Mouse (Mus musculus): ENCODE results near the gene Rassf6. TPM values are rescaled to one million over a fixed set of nuclear protein-coding genes. Genes with fewer than 3 reads are reported as not detected.

Rassf6 gene
- total and polyA plus RNA-seq, 3 experiments = 0.27 TPM; not detected in 2

DNA sequence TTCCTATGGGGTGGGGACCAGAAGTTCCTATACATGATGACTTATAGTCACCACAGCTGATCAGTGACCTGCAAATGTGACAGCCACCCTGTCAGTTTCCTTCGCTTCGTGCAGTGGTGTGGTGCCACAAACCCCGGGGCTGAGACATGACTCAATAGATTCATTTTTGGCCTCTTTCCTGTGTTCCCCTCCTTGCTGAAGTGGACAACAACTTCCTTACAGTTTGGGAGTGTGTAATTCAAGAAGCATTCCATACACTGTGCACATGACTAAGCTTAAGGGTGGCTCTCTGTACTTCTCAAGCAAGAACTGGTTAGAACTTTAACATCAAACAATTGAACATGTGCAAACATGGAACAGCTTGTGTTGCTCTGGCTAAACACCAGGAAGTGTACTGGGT lies 29.1 kb downstream of the Rassf6 start:
- 49% methylated on average over 3 of the region's 3 CpGs for WGBS
- TF ChIP-seq EP300 (IDR thresholded peaks at IDR 0.05; ENCODE audit: insufficient read depth, low read depth, low read length) (no peak), CTCF (IDR thresholded peaks at IDR 0.05) (no peak), POLR2A (IDR thresholded peaks at IDR 0.05; ENCODE audit: insufficient read depth, low read depth, low read length) (no peak)
- Histone ChIP-seq H3K36me3 (ENCODE audit: control insufficient read depth, insufficient read depth, low read length) (no peaks in the 10 kb centered on the region), H3K4me3 (no peak overlapping the region), H3K79me2 (replicated peaks; ENCODE audit: control insufficient read depth, insufficient read depth, low read length) (no peaks in the 10 kb centered on the region), H3K27ac (no peak overlapping the region), H3K4me1 (ENCODE audit: control insufficient read depth, insufficient read depth, low read length) (no peaks in the 10 kb centered on the region), H3K27me3 (ENCODE audit: control insufficient read depth, insufficient read depth, low read length) (no peaks in the 10 kb centered on the region; the same call in 1 of the 2 replicates), H3K9ac (ENCODE audit: low read depth, low read length) (no peak overlapping the region)
- intact Hi-C loops (cut with DNase I) = no loop called here
- no peak for DNase-seq

DNA sequence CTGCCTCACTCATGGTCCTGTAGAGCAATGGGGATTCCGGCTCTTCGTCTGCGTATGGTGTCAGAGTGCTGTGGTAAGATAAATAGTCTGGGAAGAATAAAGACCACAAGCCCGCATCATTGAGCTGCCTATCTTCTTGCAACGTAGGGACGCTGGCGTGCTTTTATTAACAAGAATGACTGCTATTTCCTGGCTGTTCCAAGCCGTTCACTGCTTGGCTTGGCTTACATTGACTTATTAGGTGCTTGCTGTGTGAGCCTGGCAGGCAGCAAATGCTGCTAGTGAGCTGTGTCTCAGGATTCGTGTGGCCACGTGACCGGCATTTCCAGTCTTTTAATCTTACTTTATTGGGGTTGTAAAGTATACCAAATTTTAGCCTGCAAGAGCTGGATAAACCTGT lies 31.6 kb downstream of the Rassf6 start:
- H3K9ac ChIP-seq (ENCODE audit: low read depth, low read length) = no peak overlapping the region
- no peaks in the 10 kb centered on the region for H3K4me1 ChIP-seq (ENCODE audit: control insufficient read depth, insufficient read depth, low read length)
- H3K79me2 ChIP-seq (replicated peaks; ENCODE audit: control insufficient read depth, insufficient read depth, low read length) = no peaks in the 10 kb centered on the region
- no peak overlapping the region for H3K27ac ChIP-seq
- intact Hi-C loops (cut with DNase I) = no loop called here
- H3K27me3 ChIP-seq (ENCODE audit: control insufficient read depth, insufficient read depth, low read length) = no peaks in the 10 kb centered on the region
- TF ChIP-seq EP300 (IDR thresholded peaks at IDR 0.05; ENCODE audit: insufficient read depth, low read depth, low read length) = no peak
- TF ChIP-seq CTCF (IDR thresholded peaks at IDR 0.05) = no peak
- no peak for TF ChIP-seq POLR2A (IDR thresholded peaks at IDR 0.05; ENCODE audit: insufficient read depth, low read depth, low read length)
- H3K4me3 ChIP-seq = no peak overlapping the region
- no peaks in the 10 kb centered on the region for H3K36me3 ChIP-seq (ENCODE audit: control insufficient read depth, insufficient read depth, low read length)
- peak in 1 of 2 experiments; percentile 9 for DNase-seq
- 25% methylated on average over 11 of the region's 11 CpGs for WGBS

DNA sequence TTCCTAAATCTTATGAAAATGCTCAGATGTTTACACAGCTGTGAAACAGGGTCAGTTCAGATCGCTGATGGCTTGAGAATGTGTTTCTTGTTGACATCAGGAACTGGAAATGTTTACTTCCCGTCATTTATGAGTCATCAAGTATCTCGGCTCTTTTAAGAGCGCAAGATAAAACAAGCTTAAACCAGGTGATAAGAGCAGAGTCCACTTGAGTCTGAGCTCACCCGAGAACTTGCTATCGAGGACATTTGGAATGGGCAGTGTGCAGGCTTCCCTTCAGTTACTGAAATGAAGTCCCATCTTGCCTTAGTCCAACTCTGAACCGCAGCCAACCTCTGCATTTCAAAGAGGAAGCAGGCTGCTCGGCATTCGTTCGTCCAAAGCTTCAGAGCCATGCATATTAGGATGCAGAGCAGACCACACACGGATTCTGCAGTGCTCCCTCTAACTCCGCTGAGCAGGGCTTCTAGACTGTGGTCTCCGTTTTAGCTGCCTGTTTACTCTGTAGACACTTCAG lies 37.0 kb downstream of the Rassf6 start:
- TF ChIP-seq POLR2A (IDR thresholded peaks at IDR 0.05; ENCODE audit: insufficient read depth, low read depth, low read length) = no peak
- TF ChIP-seq CTCF (IDR thresholded peaks at IDR 0.05) = no peak
- TF ChIP-seq EP300 (IDR thresholded peaks at IDR 0.05; ENCODE audit: insufficient read depth, low read depth, low read length) = no peak
- Histone ChIP-seq H3K79me2 (replicated peaks; ENCODE audit: control insufficient read depth, insufficient read depth, low read length) (no peaks in the 10 kb centered on the region), H3K4me3 (no peak overlapping the region), H3K36me3 (ENCODE audit: control insufficient read depth, insufficient read depth, low read length) (no peaks in the 10 kb centered on the region), H3K9ac (ENCODE audit: low read depth, low read length) (no peak overlapping the region), H3K27me3 (ENCODE audit: control insufficient read depth, insufficient read depth, low read length) (no peaks in the 10 kb centered on the region), H3K4me1 (ENCODE audit: control insufficient read depth, insufficient read depth, low read length) (no peaks in the 10 kb centered on the region), H3K27ac (no peak overlapping the region)
- peak in 1 of 2 experiments; percentile 29 for DNase-seq
- WGBS = 6% methylated on average over 13 of the region's 13 CpGs
- intact Hi-C loops (cut with DNase I) = no loop called here

DNA sequence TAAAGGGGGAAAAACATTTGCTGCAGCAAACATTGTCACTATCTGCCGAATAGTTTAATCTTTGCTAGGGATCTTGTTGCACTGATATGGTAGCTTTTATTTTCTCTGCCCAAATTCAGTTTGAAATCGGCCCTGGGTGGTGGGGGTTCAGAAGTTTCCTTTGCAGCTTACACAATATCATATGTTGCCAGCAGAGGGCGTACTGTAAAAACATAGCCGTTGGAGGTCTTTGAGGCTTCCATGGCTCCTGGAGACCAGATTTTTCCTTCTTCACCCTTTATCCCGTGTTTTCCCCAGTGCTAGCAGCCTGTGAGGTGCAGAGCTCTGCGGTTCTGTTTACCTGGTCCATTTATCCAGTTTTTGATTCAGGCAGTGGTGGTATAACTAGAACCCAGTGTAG lies 39.0 kb downstream of the Rassf6 start:
- 8% methylated on average over 6 of the region's 6 CpGs for WGBS
- no peaks in the 10 kb centered on the region for H3K27me3 ChIP-seq (ENCODE audit: control insufficient read depth, insufficient read depth, low read length)
- no peaks in the 10 kb centered on the region for H3K36me3 ChIP-seq (ENCODE audit: control insufficient read depth, insufficient read depth, low read length)
- H3K9ac ChIP-seq (ENCODE audit: low read depth, low read length) = no peak overlapping the region
- no peak overlapping the region for H3K27ac ChIP-seq
- no peaks in the 10 kb centered on the region for H3K79me2 ChIP-seq (replicated peaks; ENCODE audit: control insufficient read depth, insufficient read depth, low read length)
- H3K4me1 ChIP-seq (ENCODE audit: control insufficient read depth, insufficient read depth, low read length) = no peaks in the 10 kb centered on the region
- TF ChIP-seq EP300 (IDR thresholded peaks at IDR 0.05; ENCODE audit: insufficient read depth, low read depth, low read length) (no peak), POLR2A (IDR thresholded peaks at IDR 0.05; ENCODE audit: insufficient read depth, low read depth, low read length) (no peak), CTCF (IDR thresholded peaks at IDR 0.05) (peak; percentile 73)
- intact Hi-C loops (cut with DNase I) = loop anchor here (2.0 kb wide), 1 partner anchor 51 kb away; no protein-coding TSS in a partner anchor
- H3K4me3 ChIP-seq = no peak overlapping the region
- DNase-seq = no peak

DNA sequence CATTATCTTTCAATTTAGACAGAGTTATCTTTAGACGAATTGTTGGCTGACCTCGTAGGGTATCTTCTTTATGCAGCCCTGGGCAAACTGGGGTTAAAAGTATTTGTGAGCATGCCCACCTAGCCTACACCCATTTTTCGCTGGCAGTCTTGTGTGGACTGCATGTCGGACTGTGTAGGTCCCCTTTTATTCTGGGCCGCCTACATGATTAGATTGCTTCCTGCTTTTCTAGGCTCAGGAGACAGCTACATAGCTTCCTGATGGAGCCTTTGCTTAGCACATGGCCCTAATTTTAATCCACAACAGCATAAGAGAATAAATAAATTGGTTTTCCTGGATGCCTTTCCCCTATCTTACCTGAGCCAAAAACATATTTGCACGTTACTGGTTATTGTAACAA lies 44.3 kb downstream of the Rassf6 start:
- no peaks in the 10 kb centered on the region for H3K4me1 ChIP-seq (ENCODE audit: control insufficient read depth, insufficient read depth, low read length)
- H3K4me3 ChIP-seq = no peak overlapping the region
- WGBS = 68% methylated on average over 6 of the region's 6 CpGs
- no peaks in the 10 kb centered on the region for H3K79me2 ChIP-seq (replicated peaks; ENCODE audit: control insufficient read depth, insufficient read depth, low read length)
- DNase-seq = no peak
- H3K36me3 ChIP-seq (ENCODE audit: control insufficient read depth, insufficient read depth, low read length) = no peaks in the 10 kb centered on the region
- H3K9ac ChIP-seq (ENCODE audit: low read depth, low read length) = no peak overlapping the region
- TF ChIP-seq POLR2A (IDR thresholded peaks at IDR 0.05; ENCODE audit: insufficient read depth, low read depth, low read length) (no peak), CTCF (IDR thresholded peaks at IDR 0.05) (no peak), EP300 (IDR thresholded peaks at IDR 0.05; ENCODE audit: insufficient read depth, low read depth, low read length) (no peak)
- intact Hi-C loops (cut with DNase I) = no loop called here
- H3K27ac ChIP-seq = no peak overlapping the region
- H3K27me3 ChIP-seq (ENCODE audit: control insufficient read depth, insufficient read depth, low read length) = no peaks in the 10 kb centered on the region

DNA sequence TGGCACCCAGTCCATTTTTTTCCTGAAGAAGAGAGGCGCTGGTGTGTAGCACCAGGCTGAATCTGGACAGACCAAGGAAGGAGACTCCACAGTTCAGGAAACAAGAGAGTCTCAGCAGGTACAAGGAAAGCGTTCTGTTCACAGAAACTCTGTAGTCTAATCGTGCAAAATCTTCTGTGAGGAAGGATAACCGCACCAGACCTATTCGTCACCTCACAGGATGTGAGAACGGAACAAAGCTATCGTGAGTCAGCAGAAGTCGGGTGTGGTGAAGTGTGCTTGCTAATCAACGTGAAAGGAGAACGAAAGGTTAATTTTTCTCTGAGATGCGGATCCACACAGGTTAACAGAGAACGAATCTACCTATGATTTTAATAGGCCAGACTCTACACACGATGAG lies 45.5 kb downstream of the Rassf6 start:
- intact Hi-C loops (cut with DNase I) = no loop called here
- Histone ChIP-seq H3K27ac (no peak overlapping the region), H3K4me3 (no peak overlapping the region), H3K4me1 (ENCODE audit: control insufficient read depth, insufficient read depth, low read length) (no peaks in the 10 kb centered on the region), H3K27me3 (ENCODE audit: control insufficient read depth, insufficient read depth, low read length) (no peaks in the 10 kb centered on the region), H3K9ac (ENCODE audit: low read depth, low read length) (no peak overlapping the region), H3K79me2 (replicated peaks; ENCODE audit: control insufficient read depth, insufficient read depth, low read length) (no peaks in the 10 kb centered on the region), H3K36me3 (ENCODE audit: control insufficient read depth, insufficient read depth, low read length) (no peaks in the 10 kb centered on the region)
- no peak for DNase-seq
- WGBS = 54% methylated on average over 13 of the region's 13 CpGs
- TF ChIP-seq CTCF (IDR thresholded peaks at IDR 0.05) (no peak), EP300 (IDR thresholded peaks at IDR 0.05; ENCODE audit: insufficient read depth, low read depth, low read length) (no peak), POLR2A (IDR thresholded peaks at IDR 0.05; ENCODE audit: insufficient read depth, low read depth, low read length) (no peak)

Data from heart, adult 2 months (tissue).